ENCODE assay signal across 12 mouse cellular contexts in genomic region chr9:15439319-15439980, GRCm38 (mm10). TPM values are rescaled to one million over a fixed set of nuclear protein-coding genes. Genes with fewer than 3 reads are reported as not detected.
DNase-seq lines count a peak whose midpoint lies in the region; ATAC-seq lines count a peak whose summit lies in the region.
"Had no signal": no experiment of that assay in that cellular context is flagged by ENCODE, and none has a peak within 500 bp of the region (broad histone marks: within the 10 kb centered on the region; RNA-seq: fewer than 3 reads in every experiment).

No protein-coding gene starts in this region.

- no peaks in the 10 kb centered on the region for H3K36me3 ChIP-seq in kidney, embryonic 16.5 days (ENCODE audit: insufficient read depth, low read length)
- H3K36me3 ChIP-seq: limb, embryonic 13.5 days; midbrain, embryonic 12.5 days had no signal

- H3K9me3 ChIP-seq in kidney, embryonic 16.5 days (ENCODE audit: low read length) = no peaks in the 10 kb centered on the region
- H3K9me3 ChIP-seq: limb, embryonic 13.5 days; midbrain, embryonic 12.5 days had no signal

- WGBS in kidney, embryonic 16.5 days = 38% methylated on average over 4 of the region's 4 CpGs

- ATAC-seq in kidney, embryonic 16.5 days (ENCODE audit: low FRiP score, low TSS enrichment) = peak; percentile 65
- no peak for ATAC-seq in megakaryocyte-erythroid progenitor cell, adult 5-6 weeks (replicated peaks; ENCODE audit: low FRiP score, low TSS enrichment, poor library complexity, severe bottlenecking)

- H3K4me2 ChIP-seq in kidney, embryonic 16.5 days (replicated peaks; ENCODE audit: low read depth, low read length) = no peak overlapping the region
- H3K4me2 ChIP-seq: limb, embryonic 13.5 days; midbrain, embryonic 12.5 days had no signal

- no peak overlapping the region for H3K4me3 ChIP-seq in kidney, embryonic 16.5 days (ENCODE audit: low read length)
- H3K4me3 ChIP-seq: limb, embryonic 13.5 days; midbrain, embryonic 12.5 days had no signal

- H3K4me1 ChIP-seq in kidney, embryonic 16.5 days (ENCODE audit: insufficient read depth, low read length) = 0 out of 2 replicates have a peak, but pooled peaks cover 5% of the 10 kb centered on the region
- H3K4me1 ChIP-seq: limb, embryonic 13.5 days; midbrain, embryonic 12.5 days had no signal

- H3K27me3 ChIP-seq in kidney, embryonic 16.5 days (ENCODE audit: insufficient read depth, low read length) = no peaks in the 10 kb centered on the region
- H3K27me3 ChIP-seq: limb, embryonic 13.5 days; midbrain, embryonic 12.5 days had no signal

- peak; percentile 8 for DNase-seq in adrenal gland, adult 2 months
- DNase-seq in adrenal gland, postnatal 25 days = no peak
- peak; percentile 6 for DNase-seq in left cerebral cortex, postnatal 4 days
- no peak for DNase-seq in left cerebral cortex, postnatal 25 days (ENCODE audit: low spot score in 2 of 2)
- DNase-seq in lung, postnatal 36 days = peak; percentile 49
- DNase-seq in embryo, embryonic 9.5 days (ENCODE audit: extremely low spot score) = no peak
- DNase-seq: cerebellum, postnatal 36 days; thymus, postnatal 14 days had no signal

- no peak overlapping the region for H3K9ac ChIP-seq in kidney, embryonic 16.5 days (replicated peaks; ENCODE audit: low read length)
- H3K9ac ChIP-seq: limb, embryonic 13.5 days; midbrain, embryonic 12.5 days had no signal

- intact Hi-C loops in left cerebral cortex, postnatal 4 days (cut with DNase I) = no loop called here
- intact Hi-C loops in left cerebral cortex, postnatal 25 days (cut with DNase I) = loop anchor here (5.0 kb wide), 1 partner anchor 243 kb away; no protein-coding TSS in a partner anchor

- H3K27ac ChIP-seq in kidney, embryonic 16.5 days (ENCODE audit: low read length) = no peak overlapping the region
- H3K27ac ChIP-seq: limb, embryonic 13.5 days; midbrain, embryonic 12.5 days had no signal

RNA-seq across cellular contexts. Expression of gene Smco4, which starts 53.8 kb away (rescaled TPM):
- 10 to 100 TPM; 19.5 to 36.4 TPM for total RNA-seq in adrenal gland, adult 2 months (2021)
- polyA plus RNA-seq in adrenal gland, adult 2 months (2012; rRNA removed) = 6.8 and 8.8 TPM in 2 replicates
- 26.6 and 32.0 TPM in 2 replicates for total RNA-seq in adrenal gland, postnatal 25 days (2021)
- total RNA-seq in left cerebral cortex, postnatal 4 days (2021) = 1 to 10 TPM; 5.2 to 6.8 TPM
- 1 to 10 TPM; 3.3 to 4.1 TPM for total RNA-seq in left cerebral cortex, postnatal 25 days (2021)
- 3.7 and 4.4 TPM in 2 replicates for polyA plus RNA-seq in kidney, embryonic 16.5 days (2015; fragmentation: Nextera tagmentation; extraction: Ambion mirVana)
- 20.5 and 23.7 TPM in 2 replicates for total RNA-seq in megakaryocyte-erythroid progenitor cell, adult 5-6 weeks (2014; fragmentation: Nextera tagmentation)
- total RNA-seq in megakaryocyte-erythroid progenitor cell, adult 5-6 weeks (2017) = 8.5 and 20.7 TPM in 2 replicates

Comparison
In these comparisons a context has a peak if more than half of its experiments do, and no peak if none do; other contexts are left out.
1. DNase-seq: peak in adrenal gland, adult 2 months (single experiment), left cerebral cortex, postnatal 4 days (single experiment) and lung, postnatal 36 days (single experiment); none in adrenal gland, postnatal 25 days (single experiment), left cerebral cortex, postnatal 25 days (0 of 2) and embryo, embryonic 9.5 days (single experiment).